Mouse (Mus musculus) kidney, adult 11 months (tissue): ENCODE measurements around the gene Gsg1l.

ENCODE experiments used
- DNase-seq: peaks from one replicate; pipeline ENCODE4 v3.0.0; 2022

Gene Gsg1l

DNA sequence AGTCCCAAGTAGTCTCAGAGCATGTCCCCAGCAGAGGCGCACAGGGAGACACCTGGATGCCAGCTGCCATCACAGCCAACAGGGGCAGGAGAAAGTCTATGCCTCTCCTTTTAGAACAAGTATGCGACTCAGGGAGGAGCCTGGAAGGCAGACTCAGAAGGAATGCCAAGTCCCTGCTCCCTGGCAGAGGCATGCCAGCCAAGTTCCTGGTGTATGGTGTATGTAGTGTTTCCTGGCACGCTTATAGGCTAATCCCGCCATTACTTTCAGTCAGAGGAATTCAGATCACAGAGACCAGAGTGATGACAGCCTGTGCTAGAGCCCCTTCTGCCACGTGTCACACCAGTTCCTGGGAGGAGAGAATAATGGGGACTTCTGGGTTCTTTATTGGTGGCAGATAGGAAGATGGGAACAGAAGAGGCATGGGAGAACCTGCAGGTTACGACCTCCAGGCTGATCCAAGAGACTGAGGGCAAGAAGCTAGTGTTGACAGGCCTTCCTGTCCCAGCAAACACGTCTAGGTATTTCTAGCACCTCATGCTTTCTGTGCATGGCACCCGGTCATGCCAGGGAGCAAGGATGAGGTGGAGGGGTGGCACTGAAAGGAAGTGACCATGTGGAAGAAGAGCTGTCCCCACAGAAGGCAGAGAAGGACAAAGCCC, 235.2 kb downstream of the Gsg1l start:
- DNase-seq = peak; percentile 23

DNA sequence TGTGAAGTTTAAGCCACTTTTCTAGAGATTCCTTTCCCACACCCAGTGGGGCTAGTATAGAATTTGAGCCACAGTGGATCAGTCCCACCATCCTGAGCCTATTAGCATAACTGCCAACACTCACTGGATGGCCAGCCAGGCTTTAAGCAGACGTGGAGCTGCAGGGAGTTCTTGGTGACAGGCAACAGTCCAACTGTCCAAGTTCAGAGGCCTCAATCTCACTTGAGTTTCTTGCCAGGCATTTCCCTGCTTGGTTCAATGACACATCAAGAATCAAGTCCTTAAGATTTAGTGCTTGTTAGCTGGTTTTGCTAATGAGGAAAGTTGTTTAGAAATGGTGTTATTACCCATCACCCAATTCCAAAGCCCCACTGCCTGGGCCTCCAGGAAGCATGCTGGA, 236.6 kb downstream of the Gsg1l start:
- no peak for DNase-seq

DNA sequence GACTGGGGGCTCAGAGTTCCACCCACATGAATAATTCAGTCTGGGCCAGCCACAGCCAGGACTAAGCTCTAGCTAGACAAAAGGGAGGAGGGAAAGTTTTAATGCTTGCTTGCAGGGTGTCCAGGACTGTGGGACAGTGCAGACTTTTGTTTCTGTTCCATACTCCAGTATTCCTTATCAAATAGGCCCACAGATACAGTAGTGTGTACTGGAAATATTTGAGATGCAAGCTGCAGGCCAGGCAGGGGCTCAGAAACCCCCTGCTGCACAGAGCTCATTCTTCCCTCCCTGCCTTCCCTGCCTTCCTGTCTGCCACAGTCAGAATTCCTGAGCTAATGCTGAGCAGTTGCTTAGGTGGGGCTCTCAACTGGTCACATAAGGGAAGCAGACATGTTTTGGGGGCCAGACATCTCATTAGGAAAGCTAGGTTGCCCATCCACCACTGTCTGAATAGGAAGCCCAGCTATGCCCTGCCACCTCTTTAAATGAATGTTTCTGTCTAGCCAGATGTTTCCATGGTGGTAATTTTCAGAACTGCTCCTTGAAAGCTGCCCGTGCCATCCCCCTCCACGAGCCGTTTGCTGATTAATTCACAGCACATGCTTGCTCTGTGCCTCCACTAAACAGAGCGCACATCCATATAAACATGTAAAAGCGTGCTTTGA, 244.0 kb downstream of the Gsg1l start:
- DNase-seq = no peak

DNA sequence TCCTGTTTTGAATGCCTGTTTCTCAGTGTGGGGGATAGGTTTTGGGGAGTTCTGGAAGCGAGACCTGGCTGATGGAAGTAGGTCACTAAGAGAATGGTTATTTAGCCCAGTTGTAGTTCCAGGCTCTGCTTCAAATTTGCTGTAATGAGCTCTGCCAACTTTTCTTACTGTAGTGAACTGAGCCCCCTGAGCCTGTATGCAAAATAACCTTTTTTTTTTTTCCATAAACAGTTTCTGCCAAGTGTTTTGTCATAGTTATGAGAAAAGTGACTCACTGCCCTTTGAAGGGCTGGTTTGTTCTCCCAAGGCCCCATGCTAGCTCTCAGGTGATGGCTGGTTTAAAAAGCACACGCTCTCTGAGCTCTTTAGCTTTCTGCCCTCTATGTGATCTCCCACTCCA, 248.7 kb downstream of the Gsg1l start:
- DNase-seq = no peak

DNA sequence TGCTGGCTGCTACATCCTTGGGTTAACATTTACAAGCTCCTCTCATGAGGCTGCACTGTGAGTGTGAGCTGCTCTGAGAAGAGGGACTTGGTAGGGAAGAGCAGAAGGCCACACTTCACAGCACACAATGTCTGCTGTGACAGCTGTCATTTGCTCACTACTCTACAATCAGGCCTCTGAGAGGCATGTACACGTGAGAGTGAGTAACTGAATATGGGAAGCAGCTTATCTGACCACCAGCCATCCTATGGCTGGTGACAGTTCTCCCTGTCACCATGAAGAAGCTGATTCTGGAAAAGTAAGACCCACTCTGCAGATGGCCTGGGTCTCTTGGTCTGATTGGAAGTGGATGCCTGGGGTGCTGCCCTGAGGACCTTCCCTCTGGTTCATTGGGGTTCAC, 249.4 kb downstream of the Gsg1l start:
- DNase-seq = no peak

DNA sequence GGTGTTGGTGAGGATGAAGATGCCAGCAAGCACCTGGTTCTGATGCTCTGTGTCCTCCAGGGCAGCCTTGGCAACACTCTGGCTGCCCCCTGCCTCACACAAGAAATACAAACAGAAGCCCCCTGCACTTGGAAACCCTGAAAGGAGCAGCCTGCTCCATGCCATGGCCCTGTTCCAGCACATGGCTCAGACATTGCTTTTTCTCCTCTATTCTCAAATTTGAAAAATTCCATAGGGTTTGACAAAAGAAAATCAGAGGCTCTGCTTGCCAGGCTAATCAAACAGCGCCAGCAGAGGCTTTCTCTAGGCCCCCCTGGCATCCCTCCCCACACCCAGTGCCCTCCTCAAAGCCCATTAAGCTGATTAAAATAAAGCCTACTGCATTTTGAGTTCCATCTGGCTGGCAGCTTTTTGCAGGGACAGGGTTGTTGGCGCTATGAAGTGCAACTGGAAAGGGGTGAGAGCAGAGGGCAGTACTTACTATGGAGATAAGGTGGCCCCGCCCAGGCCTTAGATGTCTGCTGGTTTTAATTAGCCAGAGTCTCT, 253.0 kb downstream of the Gsg1l start:
- DNase-seq = no peak

DNA sequence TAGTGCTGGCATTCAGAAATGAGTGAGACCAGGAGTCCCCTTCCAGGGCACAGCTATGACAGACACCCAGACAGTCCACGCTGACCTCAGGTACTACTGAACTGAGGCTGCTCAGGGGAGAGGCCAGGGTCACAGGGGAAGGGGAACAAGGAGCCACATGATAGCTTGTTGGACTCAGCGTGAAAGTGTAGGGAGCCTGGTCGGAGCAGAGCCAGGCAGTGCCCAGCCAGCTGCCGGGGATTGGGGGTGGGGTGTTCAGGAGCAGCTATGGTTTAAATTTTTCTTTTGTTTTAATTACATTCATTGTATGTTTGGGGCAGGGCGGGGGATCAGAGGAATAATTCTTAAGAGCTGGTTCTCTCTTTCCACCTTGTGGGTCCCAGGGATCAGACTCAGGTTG, 253.7 kb downstream of the Gsg1l start:
- DNase-seq = no peak
